In genomic region chr9:104796601-104797000, GRCm38 (mm10) we compare ENCODE assay signal across 9 mouse cellular contexts.
"Had no signal": no experiment of that assay in that cellular context is flagged by ENCODE, and none has a peak within 500 bp of the region (broad histone marks: within the 10 kb centered on the region; RNA-seq: fewer than 3 reads in every experiment).

No protein-coding gene starts in this region.

- ATAC-seq: liver, postnatal 0 days; lung, postnatal 0 days; midbrain, embryonic 15.5 days had no signal

- DNase-seq: kidney, postnatal 10 days; kidney, postnatal 4 days; left cerebral cortex, postnatal 4 days; liver, postnatal 0 days; lung, embryonic 14.5 days; thymus, adult 18-20 months; thymus, postnatal 4 days had no signal
